Mouse (Mus musculus): Measurements from ENCODE around the gene Tns2. TPM values are rescaled to one million over a fixed set of nuclear protein-coding genes. Genes with fewer than 3 reads are reported as not detected.

Gene Tns2
- total RNA-seq, 2 experiments from 2014 or later, result not detected

- peak; percentile 83 for ATAC-seq (replicated peaks; ENCODE audit: poor library complexity)
Observed at GRCm38 (mm10) chr15:102165468-102166100, 65.4 kb downstream of the Tns2 start.

Other genes starting within 250 kb of the Tns2 start
- gene Krt1, start 249.6 kb upstream of the Tns2 start, total RNA-seq (2015), result not detected in 2 replicates
- not detected in 2 replicates for gene Krt1, start 249.6 kb upstream of the Tns2 start, total RNA-seq (2017)
- not detected in 2 replicates for gene Krt77, start 230.7 kb upstream of the Tns2 start, total RNA-seq (2015)
- not detected in 2 replicates for gene Krt77, start 230.7 kb upstream of the Tns2 start, total RNA-seq (2017)
- not detected in 2 replicates for gene Krt76, start 207.5 kb upstream of the Tns2 start, total RNA-seq (2015)
- not detected in 2 replicates for gene Krt76, start 207.5 kb upstream of the Tns2 start, total RNA-seq (2017)
- 0.52 TPM in 1 of 2 replicates, not detected in the other for gene Krt4, start 175.7 kb upstream of the Tns2 start, total RNA-seq (2015)
- gene Krt4, start 175.7 kb upstream of the Tns2 start, total RNA-seq (2017), result not detected in 2 replicates
- gene Krt79, start 160.1 kb upstream of the Tns2 start, total RNA-seq (2015), result not detected in 2 replicates
- gene Krt79, start 160.1 kb upstream of the Tns2 start, total RNA-seq (2017), result not detected in 2 replicates
- gene Krt78, start 146.1 kb upstream of the Tns2 start, total RNA-seq (2015), result not detected in 2 replicates
- not detected in 2 replicates for gene Krt78, start 146.1 kb upstream of the Tns2 start, total RNA-seq (2017)
- 0.12 and 0.73 TPM in 2 replicates for gene Krt8, start 95.9 kb upstream of the Tns2 start, total RNA-seq (2015)
- gene Krt8, start 95.9 kb upstream of the Tns2 start, total RNA-seq (2017), result 0.12 and 0.44 TPM in 2 replicates
- 7.9 and 11.8 TPM in 2 replicates for gene Krt18, start 72.2 kb upstream of the Tns2 start, total RNA-seq (2015)
- 12.0 and 14.6 TPM in 2 replicates for gene Krt18, start 72.2 kb upstream of the Tns2 start, total RNA-seq (2017)
- gene Eif4b, start 26.6 kb upstream of the Tns2 start, total RNA-seq (2015), result 163 and 180 TPM in 2 replicates
- gene Eif4b, start 26.6 kb upstream of the Tns2 start, total RNA-seq (2017), result 394 and 459 TPM in 2 replicates
- 2.9 and 3.2 TPM in 2 replicates for gene Spryd3, start 35.8 kb downstream of the Tns2 start, total RNA-seq (2015)
- gene Spryd3, start 35.8 kb downstream of the Tns2 start, total RNA-seq (2017), result 11.5 and 17.9 TPM in 2 replicates
- not detected in 2 replicates for gene Igfbp6, start 43.9 kb downstream of the Tns2 start, total RNA-seq (2015)
- gene Igfbp6, start 43.9 kb downstream of the Tns2 start, total RNA-seq (2017), result not detected in 2 replicates
- gene Soat2, start 50.1 kb downstream of the Tns2 start, total RNA-seq (2015), result 0.73 and 1.9 TPM in 2 replicates
- 1.2 and 3.3 TPM in 2 replicates for gene Soat2, start 50.1 kb downstream of the Tns2 start, total RNA-seq (2017)
- 19.7 and 28.7 TPM in 2 replicates for gene Zfp740, start 102.8 kb downstream of the Tns2 start, total RNA-seq (2015)
- 28.3 and 29.5 TPM in 2 replicates for gene Zfp740, start 102.8 kb downstream of the Tns2 start, total RNA-seq (2017)
- gene Csad, start 104.3 kb downstream of the Tns2 start, total RNA-seq (2015), result 6.3 and 10.2 TPM in 2 replicates
- gene Csad, start 104.3 kb downstream of the Tns2 start, total RNA-seq (2017), result 6.4 and 8.1 TPM in 2 replicates
- 26.6 and 29.2 TPM in 2 replicates for gene Itgb7, start 131.5 kb downstream of the Tns2 start, total RNA-seq (2015)
- 36.7 and 44.6 TPM in 2 replicates for gene Itgb7, start 131.5 kb downstream of the Tns2 start, total RNA-seq (2017)
- gene Rarg, start 157.1 kb downstream of the Tns2 start, total RNA-seq (2015), result 4.1 and 4.8 TPM in 2 replicates
- gene Rarg, start 157.1 kb downstream of the Tns2 start, total RNA-seq (2017), result 3.9 and 4.2 TPM in 2 replicates
- gene Gm9918, start 170.2 kb downstream of the Tns2 start, total RNA-seq (2015), result not detected in 2 replicates
- gene Gm9918, start 170.2 kb downstream of the Tns2 start, total RNA-seq (2017), result not detected in 2 replicates
- 28.2 and 33.0 TPM in 2 replicates for gene Mfsd5, start 179.0 kb downstream of the Tns2 start, total RNA-seq (2015)
- 17.8 and 25.5 TPM in 2 replicates for gene Mfsd5, start 179.0 kb downstream of the Tns2 start, total RNA-seq (2017)
- 33.9 and 34.8 TPM in 2 replicates for gene Espl1, start 195.9 kb downstream of the Tns2 start, total RNA-seq (2015)
- gene Espl1, start 195.9 kb downstream of the Tns2 start, total RNA-seq (2017), result 15.0 and 19.2 TPM in 2 replicates
- 345 and 346 TPM in 2 replicates for gene Pfdn5, start 225.7 kb downstream of the Tns2 start, total RNA-seq (2015)
- gene Pfdn5, start 225.7 kb downstream of the Tns2 start, total RNA-seq (2017), result 343 and 379 TPM in 2 replicates
- gene Myg1, start 231.3 kb downstream of the Tns2 start, total RNA-seq (2015), result 26.5 and 28.4 TPM in 2 replicates
- 56.4 and 58.5 TPM in 2 replicates for gene Myg1, start 231.3 kb downstream of the Tns2 start, total RNA-seq (2017)

Measured in megakaryocyte progenitor cell, adult 5-6 weeks (primary cell).